Mouse (Mus musculus): ENCODE data around the gene 4632433K11Rik. TPM values are rescaled to one million over a fixed set of nuclear protein-coding genes. Genes with fewer than 3 reads are reported as not detected.
"Not testable (repeated sequence)": the region's sequence is repeated elsewhere in the genome, so short reads cannot be mapped to it uniquely, and the experiment has no call there.

The 4632433K11Rik gene
- total RNA-seq, 2 experiments from 2014 or later = not detected

DNA sequence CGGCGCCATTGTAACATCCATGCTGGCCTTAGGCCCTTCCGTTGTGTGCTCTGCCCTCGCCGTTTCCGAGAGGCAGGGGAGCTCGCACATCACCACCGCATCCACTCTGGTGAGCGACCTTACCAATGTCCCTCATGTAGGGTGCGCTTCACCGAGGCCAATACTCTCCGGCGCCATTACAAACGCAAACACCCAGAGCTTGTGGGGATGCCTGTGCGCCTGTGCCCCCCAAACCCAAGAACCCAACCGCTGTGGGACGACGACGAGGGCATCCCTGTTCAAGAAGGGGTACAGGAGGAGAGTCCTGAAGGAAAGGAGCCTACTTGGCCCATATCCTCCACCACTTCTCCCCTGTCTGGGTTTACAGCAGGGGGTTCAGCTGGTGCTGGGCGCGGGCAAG lies 16.0 kb upstream of the 4632433K11Rik start:
- peak in 1 of 2 experiments; percentile 27 for DNase-seq (ENCODE audit: extremely low spot score in 1 of 2, low spot score in 2 of 2)
- intact Hi-C loops (cut with DNase I) = no loop called here

- intact Hi-C loops (cut with DNase I); DNase-seq (ENCODE audit: extremely low spot score in 1 of 2, low spot score in 2 of 2): not testable (repeated sequence)
These were observed 14.3 kb upstream of the 4632433K11Rik start for GRCm38 (mm10) chr7:5019576-5019975.

GRCm38 (mm10) chr7:5020000-5020681 lies 13.8 kb upstream of the 4632433K11Rik start, which contains the start of the genes Zfp865 and Ccdc106:
Zfp865 (plus strand) TSS chr7:5020376.
Ccdc106 (plus strand) TSS chr7:5020553.
- intact Hi-C loops (cut with DNase I) = no loop called here
- DNase-seq (ENCODE audit: extremely low spot score in 1 of 2, low spot score in 2 of 2) = peak; percentile 99 to 100

GRCm38 (mm10) chr7:5020685-5021084 lies 13.2 kb upstream of the 4632433K11Rik start:
- intact Hi-C loops (cut with DNase I) = no loop called here
- no peak for DNase-seq (ENCODE audit: extremely low spot score in 1 of 2, low spot score in 2 of 2)

GRCm38 (mm10) chr7:5021197-5021596 lies 12.7 kb upstream of the 4632433K11Rik start:
- intact Hi-C loops (cut with DNase I) = no loop called here
- DNase-seq (ENCODE audit: extremely low spot score in 1 of 2, low spot score in 2 of 2) = peak in 1 of 2 experiments; percentile 25

DNA sequence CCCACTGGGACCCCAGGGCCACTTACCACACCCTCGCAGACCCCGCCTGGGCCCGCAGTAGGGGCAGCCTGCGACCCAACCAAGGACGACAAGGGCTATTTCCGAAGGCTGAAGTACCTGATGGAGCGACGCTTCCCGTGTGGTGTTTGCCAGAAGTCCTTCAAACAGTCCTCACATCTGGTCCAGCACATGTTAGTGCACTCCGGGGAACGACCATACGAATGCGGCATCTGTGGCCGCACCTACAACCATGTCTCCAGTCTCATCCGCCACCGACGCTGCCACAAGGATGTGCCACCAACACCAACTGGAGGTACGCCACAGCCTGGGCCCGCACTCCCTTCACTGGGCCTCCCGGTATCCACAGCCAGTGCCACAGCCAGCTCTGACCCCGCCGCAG lies 4.4 kb upstream of the 4632433K11Rik start:
- intact Hi-C loops (cut with DNase I) = no loop called here
- DNase-seq (ENCODE audit: extremely low spot score in 1 of 2, low spot score in 2 of 2) = no peak

DNA sequence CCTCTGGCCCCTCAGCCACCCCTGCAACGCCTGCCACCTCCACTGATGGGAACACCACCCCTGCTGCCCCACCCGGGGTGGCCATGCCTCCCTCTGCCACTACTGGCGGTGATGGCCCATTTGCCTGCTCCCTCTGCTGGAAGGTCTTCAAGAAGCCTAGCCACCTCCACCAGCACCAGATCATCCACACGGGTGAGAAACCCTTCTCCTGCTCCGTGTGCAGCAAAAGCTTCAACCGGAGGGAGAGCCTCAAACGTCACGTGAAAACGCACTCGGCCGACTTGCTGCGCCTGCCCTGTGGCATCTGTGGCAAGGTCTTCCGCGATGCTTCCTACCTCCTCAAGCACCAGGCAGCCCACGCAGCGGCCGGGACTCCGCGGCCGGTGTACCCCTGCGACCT lies 4.0 kb upstream of the 4632433K11Rik start:
- DNase-seq (ENCODE audit: extremely low spot score in 1 of 2, low spot score in 2 of 2) = peak in 1 of 2 experiments; percentile 37
- intact Hi-C loops (cut with DNase I) = no loop called here

DNA sequence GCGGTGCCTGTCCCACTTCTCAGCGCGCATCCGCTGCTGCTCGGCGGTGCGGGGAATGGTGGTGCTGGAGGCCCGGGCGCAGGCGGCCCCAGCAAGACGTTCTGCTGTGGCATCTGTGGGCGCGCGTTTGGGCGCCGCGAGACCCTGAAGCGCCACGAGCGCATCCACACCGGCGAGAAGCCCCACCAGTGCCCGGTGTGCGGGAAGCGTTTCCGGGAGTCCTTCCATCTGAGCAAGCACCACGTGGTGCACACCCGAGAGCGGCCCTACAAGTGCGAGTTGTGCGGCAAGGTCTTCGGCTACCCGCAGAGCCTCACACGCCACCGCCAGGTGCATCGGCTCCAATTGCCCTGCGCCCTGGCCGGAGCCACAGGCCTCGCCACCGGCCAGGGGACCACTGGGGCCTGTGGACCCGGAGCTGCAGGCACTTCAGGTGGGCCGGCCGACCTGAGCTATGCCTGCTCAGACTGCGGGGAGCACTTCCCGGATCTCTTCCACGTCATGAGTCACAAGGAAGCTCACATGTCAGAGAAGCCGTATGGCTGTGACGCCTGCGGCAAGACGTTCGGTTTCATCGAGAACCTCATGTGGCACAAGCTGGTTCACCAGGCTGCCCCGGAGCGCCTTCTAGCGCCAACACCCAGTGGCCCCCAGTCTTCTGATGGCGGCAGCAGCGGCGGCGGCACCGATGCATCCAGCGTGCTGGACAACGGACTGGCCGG lies 3.2 kb upstream of the 4632433K11Rik start:
- DNase-seq (ENCODE audit: extremely low spot score in 1 of 2, low spot score in 2 of 2) = peak in 1 of 2 experiments; percentile 36
- intact Hi-C loops (cut with DNase I) = no loop called here

- intact Hi-C loops (cut with DNase I) = no loop called here
These were observed 2.4 kb upstream of the 4632433K11Rik start for GRCm38 (mm10) chr7:5031496-5031895.

DNA sequence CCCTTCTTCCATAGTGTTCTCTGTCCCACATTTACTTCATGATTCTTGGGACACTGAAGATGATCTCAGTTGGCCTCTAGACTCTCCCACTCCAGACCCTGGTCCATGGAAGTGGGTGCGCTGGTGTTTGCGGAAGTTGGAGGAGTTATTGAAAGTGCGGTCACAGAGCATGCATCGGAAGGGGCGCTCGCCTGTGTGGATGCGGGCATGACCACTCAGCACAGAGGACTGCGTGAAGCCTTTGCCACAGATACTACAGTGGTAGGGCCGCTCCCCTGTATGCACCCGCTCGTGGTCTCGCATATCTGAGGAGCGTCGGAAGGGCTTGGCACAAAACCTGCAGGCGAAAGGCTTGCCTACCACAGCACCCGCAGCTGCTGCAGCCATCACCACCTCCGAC lies 1.7 kb downstream of the 4632433K11Rik start:
- DNase-seq (ENCODE audit: extremely low spot score in 1 of 2, low spot score in 2 of 2) = peak in 1 of 2 experiments; percentile 30
- intact Hi-C loops (cut with DNase I) = no loop called here

More at GRCm38 (mm10) chr7:5031496-5031895, 2.4 kb upstream of the 4632433K11Rik start:
- DNase-seq (ENCODE audit: extremely low spot score in 1 of 2, low spot score in 2 of 2) = no peak

DNA sequence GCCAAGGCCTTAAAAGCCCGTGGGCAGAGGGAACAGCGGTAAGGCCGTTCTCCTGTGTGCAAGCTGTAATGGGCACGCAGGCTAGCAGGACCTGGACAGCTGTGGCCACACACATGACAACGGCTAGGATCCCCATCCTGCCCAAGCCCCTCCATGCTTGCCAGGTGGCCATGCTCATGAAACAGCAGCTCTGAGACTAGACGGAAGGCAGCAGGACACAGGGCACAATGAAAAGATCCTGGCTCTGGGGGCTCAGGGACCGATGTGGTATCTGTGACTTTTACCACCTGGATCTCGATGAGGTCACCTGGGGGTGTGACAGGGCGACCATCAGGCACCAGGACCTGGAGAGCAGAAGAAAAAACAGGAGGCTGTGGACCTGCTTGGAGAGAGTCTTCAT lies 2.2 kb downstream of the 4632433K11Rik start:
- no peak for DNase-seq (ENCODE audit: extremely low spot score in 1 of 2, low spot score in 2 of 2)
- intact Hi-C loops (cut with DNase I) = no loop called here

GRCm38 (mm10) chr7:5037026-5037425 lies 3.1 kb downstream of the 4632433K11Rik start:
- DNase-seq (ENCODE audit: extremely low spot score in 1 of 2, low spot score in 2 of 2) = no peak
- intact Hi-C loops (cut with DNase I) = no loop called here

DNA sequence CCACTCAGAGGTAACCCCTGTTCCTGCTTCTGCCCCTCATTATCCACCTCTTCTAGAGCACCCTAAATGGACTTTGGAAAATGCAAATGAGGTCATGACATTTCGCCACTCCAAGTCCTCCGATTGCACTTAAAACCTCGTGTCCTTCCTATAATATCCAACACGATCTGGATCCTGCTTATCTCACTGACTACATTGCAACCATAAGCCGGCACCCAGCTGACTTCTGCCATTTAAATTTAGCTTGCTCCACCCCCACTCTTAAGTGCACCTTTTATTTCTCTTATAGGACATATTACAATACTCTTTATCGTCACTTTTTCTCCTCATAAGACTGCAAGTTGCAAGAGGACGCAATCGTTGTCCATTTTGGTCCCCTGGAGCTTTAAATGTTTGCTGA lies 3.5 kb downstream of the 4632433K11Rik start:
- DNase-seq (ENCODE audit: extremely low spot score in 1 of 2, low spot score in 2 of 2) = no peak
- intact Hi-C loops (cut with DNase I) = no loop called here

DNA sequence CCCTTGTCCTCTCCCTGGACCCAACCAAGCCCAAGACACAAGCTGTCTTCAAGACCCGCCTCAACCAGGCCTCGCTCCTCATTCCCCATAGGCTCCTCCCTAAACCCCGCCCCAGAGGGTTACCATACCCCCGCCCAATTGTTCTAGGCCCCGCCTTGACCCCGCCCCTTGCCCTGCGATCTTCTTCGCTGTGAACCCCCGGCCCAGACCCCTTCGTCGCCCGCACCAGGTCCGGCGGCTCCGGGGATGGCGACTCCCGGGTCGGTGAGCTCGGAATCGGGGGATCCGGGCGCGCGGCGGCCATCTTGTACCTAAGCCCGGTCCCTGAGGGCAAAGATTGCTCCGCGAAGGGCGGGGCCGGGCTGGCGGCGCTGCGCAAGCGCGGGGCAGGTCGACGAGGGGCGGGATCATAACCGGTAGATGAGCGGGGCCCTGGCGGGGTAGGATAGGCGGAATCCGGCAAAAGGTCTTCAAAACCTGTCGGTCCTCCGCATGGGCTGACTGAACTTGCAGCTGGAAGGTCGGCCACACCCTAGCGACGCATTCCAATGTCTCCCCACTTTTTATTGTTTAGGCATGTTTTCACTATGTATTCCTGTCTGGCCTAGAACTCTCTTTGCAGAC lies 4.3 kb downstream of the 4632433K11Rik start, which contains the start of gene Zfp784:
Gene Zfp784, minus strand, starts transcription at position 338 of the 624 bp plus-strand sequence.
- DNase-seq (ENCODE audit: extremely low spot score in 1 of 2, low spot score in 2 of 2) = peak; percentile 82 to 96
- intact Hi-C loops (cut with DNase I) = no loop called here

DNA sequence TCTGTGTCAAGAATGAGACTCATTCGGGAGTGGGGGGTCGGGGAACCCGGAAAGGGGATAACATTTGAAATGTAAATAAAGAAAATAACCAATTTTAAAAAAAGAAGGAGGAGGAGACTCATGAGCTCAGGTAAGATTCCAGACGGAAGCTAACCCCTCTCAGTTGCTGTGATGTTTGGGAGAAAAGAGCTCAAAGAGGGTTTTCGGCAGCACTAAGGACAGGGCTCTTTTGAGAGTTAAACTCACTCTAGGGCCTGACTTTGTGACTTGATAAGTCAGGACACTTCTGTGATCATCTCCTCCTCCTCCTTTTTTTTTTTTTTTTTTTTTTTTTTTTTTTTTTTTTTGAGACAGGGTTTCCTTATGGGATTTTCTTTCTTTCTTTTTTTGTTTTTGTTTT lies 5.0 kb downstream of the 4632433K11Rik start:
- intact Hi-C loops (cut with DNase I) = no loop called here
- no peak for DNase-seq (ENCODE audit: extremely low spot score in 1 of 2, low spot score in 2 of 2)

GRCm38 (mm10) chr7:5044981-5045380 lies 11.1 kb downstream of the 4632433K11Rik start:
- intact Hi-C loops (cut with DNase I) = loop anchor here (5.0 kb wide), 1 partner anchor 103 kb away; no protein-coding TSS in a partner anchor
- no peak for DNase-seq (ENCODE audit: extremely low spot score in 1 of 2, low spot score in 2 of 2)

DNA sequence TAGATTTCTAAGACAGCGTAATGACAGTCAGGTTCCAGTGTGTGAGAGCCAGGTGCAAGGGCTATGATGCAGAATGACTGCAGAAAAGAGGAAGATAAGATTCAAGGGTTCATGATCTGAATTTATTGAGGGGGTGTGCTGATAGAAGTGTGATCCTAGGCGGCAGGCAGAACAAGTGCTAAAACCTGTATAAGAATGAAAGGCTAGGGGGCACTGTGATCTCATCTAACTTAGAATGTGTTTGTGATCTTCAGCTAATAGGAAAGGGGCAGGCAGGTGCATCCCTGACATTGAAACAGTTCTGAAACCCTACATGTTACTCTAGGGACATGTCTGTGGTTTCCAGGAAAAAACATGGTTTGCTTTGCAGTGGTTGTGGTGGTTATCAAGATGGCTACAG lies 12.2 kb downstream of the 4632433K11Rik start:
- intact Hi-C loops (cut with DNase I) = loop anchor here (5.0 kb wide), 1 partner anchor 104 kb away; no protein-coding TSS in a partner anchor

GRCm38 (mm10) chr7:5047313-5047712 lies 13.4 kb downstream of the 4632433K11Rik start:
- intact Hi-C loops (cut with DNase I) = loop anchor here (5.0 kb wide), 1 partner anchor 105 kb away; no protein-coding TSS in a partner anchor

More for the DNA sequence above, 12.2 kb downstream of the 4632433K11Rik start:
- no peak for DNase-seq (ENCODE audit: extremely low spot score in 1 of 2, low spot score in 2 of 2)

More at GRCm38 (mm10) chr7:5047313-5047712, 13.4 kb downstream of the 4632433K11Rik start:
- no peak for DNase-seq (ENCODE audit: extremely low spot score in 1 of 2, low spot score in 2 of 2)
